Mouse (Mus musculus): ENCODE measurements at regions not wholly inside any gene's neighbourhood (a gene's known extent, or its start where the extent isn't known, plus 50 kb on each side); places are given as distances from the start of the nearest gene placed in this dataset.
A peak's percentile ranks its signal among the peaks of the same experiment; 100 is the strongest.

DNA sequence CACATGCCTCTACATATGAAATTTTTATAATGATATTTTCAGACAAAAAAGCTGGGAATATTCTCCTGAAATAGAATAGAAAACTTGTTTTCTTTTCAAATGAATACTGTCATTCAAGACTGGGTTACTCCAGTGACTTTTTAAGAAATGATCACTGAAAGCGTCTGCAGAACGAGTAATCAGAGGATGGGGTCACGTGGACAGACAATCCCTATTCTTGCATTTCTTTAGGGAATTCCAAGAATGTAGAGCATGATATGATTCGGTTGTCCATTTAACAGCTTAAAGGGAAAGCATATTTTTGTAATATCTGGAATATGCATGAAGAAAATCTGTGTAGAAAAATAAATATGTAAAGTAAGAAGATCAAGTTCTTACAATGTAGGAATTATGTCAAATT is 65.6 kb downstream of the 4933402N22Rik start:
- DNase-seq (ENCODE audit: low spot score in 2 of 2), result no peak

DNA sequence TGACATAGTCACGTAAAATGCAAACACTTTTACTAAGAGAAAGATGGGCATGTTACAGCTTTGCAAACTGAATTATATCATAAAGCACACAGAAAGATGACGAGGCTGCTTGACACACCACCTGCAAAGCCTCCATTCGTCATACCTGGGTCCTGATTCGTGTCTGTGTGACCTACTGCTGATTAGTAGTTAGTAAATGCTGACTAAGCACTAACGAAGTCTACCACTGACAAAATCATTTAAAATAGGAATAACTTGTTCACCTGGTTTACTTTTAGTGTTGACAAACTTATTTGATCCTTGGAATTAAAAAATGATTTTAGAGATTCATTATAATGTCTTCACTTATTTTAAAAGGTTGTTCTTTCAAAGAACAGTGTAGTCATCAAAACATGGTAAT is 71.3 kb downstream of the 4933402N22Rik start:
- DNase-seq (ENCODE audit: low spot score in 2 of 2), result no peak

DNA sequence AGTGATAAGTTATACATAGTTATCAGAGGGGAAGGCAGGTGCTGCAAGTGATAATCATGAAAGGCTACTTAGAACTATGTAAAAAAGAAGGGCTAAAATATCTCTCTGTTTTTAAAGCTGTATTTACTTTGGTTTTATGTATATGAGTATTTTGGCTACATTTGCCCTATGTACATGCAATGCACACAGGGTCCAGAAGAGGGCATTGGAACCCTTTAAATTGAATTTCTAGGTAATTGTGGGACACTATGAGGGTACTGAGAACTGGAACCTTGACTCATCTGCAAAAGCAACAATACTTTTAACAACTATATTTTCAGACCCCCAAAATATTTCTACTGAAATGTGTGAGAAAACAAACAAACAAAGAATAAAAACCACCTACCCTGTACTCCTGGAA is 82.9 kb downstream of the 4933402N22Rik start:
- DNase-seq (ENCODE audit: low spot score in 2 of 2), result no peak

DNA sequence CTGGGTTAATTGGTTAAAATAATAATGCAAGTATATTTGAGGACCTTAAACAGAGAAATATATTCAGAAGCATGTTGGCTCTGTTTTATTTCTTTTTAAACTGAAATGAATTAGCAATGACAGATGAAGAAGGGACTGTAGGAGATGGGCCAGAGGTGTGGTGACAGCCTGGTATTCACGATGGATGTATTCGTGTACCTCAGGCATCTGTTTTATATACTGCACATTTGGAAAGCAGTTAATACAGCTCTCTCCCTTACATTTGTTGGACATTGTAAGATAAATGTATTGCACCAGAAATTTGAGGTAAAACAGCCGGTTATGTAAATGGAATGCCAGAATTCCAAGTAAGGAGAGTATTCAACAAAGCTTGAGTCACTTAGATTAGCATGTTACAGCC is 88.6 kb downstream of the 4933402N22Rik start:
- DNase-seq (ENCODE audit: low spot score in 2 of 2), result no peak

DNA sequence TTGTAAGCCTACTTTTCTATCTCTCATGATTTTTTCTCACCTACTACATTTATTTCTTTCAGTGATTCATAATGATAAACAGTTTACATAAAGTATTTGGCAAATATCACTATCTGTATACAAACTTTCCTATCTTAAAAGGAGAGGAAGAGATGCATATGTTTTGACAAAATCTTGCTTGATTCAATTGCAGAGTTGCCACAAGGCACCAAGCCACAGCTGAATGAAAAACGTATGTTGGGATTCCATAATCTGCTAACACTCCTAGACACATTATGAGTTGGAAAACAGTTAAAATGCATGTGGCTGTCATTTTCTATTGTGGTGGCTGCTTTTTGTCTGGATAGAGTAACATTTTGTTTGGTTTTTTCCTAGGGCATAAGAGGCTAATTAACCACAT is 98.5 kb downstream of the 4933402N22Rik start:
- no peak for DNase-seq (ENCODE audit: low spot score in 2 of 2)

DNA sequence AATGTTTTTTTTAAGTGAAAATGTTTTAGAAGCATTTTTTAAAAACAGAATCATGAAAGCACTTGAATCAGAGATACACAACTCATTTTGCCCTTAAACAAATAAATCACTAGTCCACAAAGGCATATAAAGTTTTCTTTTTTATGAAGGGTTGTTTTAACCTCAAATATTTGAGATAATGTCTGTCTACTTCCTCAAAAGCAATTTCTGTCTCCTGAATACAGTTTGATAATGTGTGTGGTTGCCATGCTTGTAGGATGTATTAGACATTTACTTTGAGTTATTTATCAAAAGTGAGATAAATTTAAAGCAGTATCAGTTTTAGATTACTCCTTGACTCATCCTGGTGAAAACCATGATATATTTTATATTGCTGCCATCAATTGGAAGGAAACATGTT is 102.6 kb downstream of the 4933402N22Rik start:
- no peak for DNase-seq (ENCODE audit: low spot score in 2 of 2)

DNA sequence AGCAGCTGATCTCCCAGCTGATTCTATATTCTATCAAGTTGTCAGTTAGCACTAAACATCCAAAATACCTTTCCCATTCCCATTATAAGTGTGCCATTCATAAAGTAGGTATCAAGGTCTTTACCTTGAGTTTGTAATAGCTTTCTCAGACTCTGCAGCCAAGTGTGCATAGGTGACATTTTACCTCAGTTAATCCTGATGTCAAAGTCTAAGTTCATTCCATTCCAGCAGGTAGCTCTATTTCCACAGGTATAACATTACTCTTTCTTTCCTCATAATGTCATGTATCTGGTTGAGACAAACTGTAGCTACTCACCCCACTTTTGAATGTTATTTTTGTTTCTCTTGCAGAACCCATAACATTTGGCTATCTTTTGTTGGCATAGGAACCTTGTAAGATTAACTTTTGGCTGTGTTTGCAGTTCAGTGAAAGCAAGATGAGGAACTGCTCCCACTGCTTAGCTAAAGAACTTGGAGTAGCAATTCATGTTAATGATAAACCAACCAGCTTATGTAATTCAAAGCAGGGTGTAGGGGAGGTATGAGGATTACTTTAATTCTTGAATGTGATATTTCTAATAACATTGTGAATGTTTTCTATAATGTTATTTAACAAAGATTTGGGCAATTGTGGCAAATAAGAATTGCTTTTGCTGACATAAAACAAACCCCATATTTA is 107.0 kb downstream of the 4933402N22Rik start:
- DNase-seq (ENCODE audit: low spot score in 2 of 2), result no peak

DNA sequence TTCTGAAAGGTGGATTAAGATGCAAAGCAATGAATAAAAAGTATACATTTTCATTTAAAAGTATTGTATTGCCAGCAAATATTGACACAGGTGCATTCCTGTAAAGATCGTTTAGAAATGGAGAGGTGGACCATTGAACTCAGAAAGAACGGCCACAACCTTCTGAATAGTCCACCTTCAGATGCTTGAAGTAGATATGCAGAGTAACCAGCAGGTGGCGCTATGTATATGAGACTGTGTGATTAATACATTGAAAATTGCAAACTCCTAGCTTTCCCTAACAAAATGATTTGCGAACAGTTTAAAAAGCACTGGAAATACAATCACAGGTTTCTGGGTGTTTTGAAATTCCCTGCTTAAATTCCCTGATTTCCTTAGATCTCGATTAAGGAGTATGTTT is 112.2 kb downstream of the 4933402N22Rik start:
- DNase-seq (ENCODE audit: low spot score in 2 of 2), result peak; percentile 62 to 65

DNA sequence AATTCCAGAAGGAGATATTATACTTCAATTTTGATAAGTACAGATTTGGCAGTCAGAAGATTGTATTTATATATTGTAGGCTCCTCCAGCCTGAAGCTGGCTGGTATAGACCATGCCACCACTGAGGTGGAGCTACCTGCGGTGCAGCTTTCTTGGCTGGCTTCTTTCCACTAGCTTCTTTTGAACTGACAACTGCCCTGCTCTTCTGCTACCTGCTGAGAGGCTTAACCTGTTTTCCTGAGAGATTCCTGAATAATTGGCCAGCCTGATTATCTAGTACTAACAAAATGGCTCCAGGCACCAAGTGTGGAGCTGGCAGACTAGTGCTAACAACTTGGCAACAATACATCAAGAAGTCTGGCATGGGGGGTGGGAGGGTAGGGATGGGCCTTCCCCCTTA is 132.0 kb downstream of the 4933402N22Rik start:
- DNase-seq (ENCODE audit: low spot score in 2 of 2), result no peak

DNA sequence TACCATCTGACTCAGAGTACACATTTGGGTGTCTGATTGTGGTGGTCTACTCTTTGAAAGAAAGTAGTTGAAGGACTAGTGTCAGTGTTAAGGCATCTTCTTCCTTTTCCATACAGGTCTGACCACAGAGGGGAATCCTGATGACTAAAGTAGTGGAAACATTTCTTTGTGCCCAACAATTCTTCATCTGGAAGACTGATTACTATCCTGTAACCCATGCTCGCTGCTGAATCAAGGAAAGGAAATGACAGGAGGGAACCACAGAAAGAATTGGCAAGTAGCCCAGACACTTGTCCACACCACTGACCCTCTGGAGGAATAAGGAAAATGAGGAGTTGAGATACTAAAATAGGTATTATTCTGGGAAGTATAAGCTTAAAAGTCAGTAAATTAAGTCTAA is 162.3 kb downstream of the 4933402N22Rik start:
- no peak for DNase-seq (ENCODE audit: low spot score in 2 of 2)

DNA sequence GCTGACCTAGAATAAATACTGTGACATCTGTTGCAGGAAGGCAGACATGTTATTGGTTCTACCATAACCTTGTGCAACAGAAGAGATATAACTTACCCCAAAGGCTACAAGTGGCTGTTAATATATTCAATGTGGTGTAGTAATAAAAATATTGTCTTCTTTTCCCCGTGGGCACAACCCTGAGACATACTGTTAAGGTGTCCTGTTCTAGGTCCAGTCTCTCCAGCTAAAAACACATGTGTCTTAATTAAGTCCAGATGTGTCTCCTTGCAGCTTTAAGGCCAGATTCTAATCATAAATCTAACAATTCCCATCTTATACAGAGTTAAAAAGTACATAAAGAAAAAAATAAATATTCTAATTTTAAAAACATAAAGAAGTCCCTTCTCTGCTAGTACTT is 175.8 kb downstream of the 4933402N22Rik start:
- DNase-seq (ENCODE audit: low spot score in 2 of 2), result no peak

DNA sequence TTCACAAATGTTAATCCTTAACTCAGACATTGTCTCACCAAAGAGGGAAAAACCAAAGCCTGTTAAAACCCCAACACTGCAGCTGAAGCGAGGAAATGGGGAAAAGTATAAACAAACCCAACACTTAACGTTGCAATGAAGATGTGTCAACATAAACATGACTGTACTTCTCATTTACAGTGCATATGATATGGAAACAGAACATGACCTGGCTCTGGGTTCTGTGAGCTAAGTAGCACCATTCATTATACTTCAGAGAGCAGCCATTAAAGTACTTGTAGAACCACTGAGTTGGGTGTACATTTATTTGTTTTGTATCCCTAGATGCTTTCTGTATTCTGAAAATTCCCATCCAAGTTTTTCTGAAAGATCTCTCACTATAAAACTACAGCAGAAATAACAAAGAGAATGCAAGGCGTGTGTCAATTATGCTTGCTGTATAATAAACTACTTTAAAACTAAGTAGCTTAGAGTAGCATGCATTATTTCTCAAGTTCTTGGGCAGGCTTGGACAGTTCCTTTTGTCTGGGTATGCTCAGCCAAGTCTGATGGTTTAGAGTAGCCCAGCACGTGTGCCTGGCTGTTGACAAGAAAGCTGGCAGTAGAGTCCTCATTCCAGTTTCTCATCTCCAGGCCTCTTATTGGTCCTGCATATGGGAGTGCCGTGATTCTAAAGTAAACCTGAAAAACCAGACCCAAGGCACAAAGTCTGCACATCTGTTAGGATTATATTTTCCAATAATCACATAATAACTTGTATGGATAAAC is 198.9 kb downstream of the 4933402N22Rik start:
- no peak for DNase-seq (ENCODE audit: low spot score in 2 of 2)

DNA sequence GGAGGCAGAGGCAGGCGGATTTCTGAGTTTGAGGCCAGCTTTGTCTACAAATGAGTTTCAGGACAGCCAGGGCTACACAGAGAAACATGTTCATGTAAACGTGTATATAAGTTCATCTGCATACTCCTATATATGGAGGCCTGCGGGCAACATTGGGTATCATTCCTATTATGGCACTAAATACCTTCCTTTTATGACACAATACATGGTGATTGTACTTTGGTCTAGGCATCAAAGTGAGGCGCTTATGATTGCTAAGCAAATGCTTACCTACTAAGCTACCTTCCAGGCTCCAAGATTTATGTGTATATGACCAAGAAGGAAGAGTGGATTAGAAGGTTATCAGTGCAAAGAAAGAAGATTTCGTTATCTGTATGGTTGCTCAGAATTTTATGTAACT is 207.1 kb downstream of the 4933402N22Rik start:
- no peak for DNase-seq (ENCODE audit: low spot score in 2 of 2)

DNA sequence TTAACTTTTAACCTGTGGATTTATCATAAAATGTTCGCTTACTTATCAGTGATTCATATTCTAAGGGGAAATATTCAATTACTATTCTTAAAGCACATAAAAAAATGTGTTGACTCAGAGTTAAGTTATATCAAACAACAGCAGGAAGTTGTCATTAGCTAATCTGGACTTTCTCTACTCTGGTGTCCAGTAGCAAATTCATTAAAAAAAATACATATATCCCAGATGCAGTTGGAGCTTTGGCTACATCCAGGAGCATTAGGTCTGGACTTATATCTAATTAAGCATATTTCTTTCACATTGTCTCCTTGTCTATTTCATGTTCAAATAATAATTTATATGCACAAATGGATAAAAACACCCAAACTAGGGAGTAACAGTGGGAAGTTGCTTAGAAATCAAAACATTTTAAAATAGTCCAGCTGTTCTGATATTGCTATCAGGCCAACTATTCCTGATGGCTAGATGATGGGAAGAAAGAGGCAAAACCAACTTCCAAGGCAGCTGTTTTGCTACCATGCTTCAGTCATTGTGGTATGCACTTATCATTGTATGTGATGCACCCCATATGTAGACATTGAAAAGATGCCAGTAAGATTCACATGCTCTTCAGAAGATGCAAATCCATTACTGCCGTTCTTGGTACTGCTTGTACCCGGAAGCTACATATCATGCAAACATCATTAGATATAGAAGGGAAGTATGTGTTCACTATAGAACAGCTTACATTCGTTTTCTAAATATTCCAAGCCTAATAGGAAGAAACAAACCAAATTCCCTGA is 209.8 kb downstream of the 4933402N22Rik start:
- no peak for DNase-seq (ENCODE audit: low spot score in 2 of 2)

DNA sequence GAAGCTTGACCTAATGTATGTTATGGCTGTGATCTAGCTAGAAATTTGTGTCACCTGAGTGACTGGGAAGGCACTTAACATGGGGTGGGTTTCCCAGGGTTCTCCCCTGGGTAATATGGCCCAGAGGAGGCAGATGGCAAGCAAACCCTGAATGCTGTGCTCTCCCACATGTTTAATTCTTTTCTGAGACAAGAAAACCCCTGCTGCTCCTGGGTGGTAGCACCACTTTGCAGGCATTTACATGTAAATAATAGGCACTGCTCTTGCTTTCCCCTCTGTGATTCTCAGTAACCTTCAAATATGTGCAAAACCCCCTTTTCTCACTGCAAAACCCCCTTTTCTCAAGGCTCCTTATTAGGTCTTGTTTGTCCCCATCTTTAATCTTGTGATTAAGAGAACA is 221.1 kb downstream of the 4933402N22Rik start:
- no peak for DNase-seq (ENCODE audit: low spot score in 2 of 2)

DNA sequence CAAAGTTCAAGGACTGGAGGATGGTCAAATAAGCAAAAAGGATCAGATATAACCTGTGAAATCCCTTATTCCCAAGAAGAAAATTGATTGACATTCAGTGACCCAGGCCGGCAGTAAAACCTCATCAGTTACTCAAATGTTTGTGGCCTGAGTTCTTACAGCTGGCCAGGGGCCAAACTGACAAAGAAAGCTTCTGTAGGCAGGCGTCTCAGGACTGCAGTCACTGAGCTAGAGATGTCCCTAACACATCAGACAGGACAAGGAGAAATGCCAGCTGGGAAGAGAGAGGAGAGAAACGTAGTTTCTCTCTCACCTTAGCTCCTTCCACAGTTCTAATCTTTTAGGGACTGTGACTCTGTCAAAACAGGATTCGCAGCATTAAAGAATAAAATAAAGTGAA is 229.9 kb upstream of the Sema3d start:
- no peak for DNase-seq (ENCODE audit: low spot score in 2 of 2)

DNA sequence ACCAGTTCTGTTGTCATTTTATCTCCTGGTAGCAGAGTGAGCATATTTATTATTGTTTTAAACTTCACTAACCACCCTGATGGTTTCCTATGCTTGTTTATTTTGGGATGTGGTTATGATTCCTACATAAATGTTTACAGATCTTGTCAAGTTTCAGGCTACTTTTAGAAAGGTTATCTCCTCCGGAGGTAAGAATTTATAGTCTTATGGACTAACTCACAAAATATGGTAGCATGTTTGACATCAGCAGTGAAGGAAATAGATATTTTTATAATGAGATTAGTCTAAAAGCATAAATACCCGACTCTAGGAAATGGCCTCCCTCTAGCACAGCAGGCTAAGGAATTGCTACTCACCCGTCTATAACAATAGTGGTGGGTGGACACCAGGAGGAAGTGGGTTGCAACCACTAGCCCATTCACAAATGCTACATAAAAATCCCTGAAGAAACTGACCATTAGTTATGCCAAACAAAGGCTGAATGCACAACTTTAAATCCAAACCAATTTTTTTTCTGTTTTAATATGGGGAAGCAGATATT is 228.6 kb upstream of the Sema3d start:
- DNase-seq (ENCODE audit: low spot score in 2 of 2), result no peak

DNA sequence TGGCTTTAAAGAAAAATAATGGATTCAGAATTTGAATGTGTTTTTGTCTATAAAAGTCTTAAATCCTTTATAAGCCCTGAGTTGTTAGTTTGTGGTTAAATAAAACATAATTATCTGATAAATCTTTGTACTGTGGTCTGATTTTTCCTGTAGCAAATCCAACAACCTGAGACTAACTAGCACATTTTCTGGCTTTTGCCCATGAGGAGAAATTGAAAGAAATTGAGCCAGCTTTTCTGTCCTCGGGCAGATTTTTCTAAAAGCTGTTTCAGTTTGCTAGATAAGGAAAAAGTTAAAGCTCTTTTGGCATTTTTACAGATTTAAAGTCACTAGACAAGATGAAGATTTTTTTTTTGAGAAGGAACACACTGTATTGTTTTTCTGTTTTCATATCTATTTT is 191.5 kb upstream of the Sema3d start:
- no peak for DNase-seq (ENCODE audit: low spot score in 2 of 2)

DNA sequence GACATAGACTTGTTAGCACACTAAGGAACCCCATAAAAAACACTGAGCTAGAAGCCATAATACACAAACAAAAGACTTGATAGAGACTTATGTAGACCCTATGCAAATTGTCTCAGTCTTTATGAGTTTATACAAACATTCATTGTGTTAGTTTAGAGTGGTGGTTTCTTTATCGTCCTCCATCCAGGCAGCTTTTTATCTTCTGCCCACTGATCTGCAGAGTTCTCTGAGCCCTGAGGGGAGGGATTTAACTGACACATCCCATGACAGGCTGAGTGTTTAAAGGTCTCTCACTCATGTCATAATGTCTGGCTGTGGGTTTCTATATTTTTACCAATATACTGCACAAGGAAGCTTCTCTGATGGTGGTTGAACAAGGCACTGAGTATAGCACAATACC is 175.7 kb upstream of the Sema3d start:
- DNase-seq (ENCODE audit: low spot score in 2 of 2), result no peak

DNA sequence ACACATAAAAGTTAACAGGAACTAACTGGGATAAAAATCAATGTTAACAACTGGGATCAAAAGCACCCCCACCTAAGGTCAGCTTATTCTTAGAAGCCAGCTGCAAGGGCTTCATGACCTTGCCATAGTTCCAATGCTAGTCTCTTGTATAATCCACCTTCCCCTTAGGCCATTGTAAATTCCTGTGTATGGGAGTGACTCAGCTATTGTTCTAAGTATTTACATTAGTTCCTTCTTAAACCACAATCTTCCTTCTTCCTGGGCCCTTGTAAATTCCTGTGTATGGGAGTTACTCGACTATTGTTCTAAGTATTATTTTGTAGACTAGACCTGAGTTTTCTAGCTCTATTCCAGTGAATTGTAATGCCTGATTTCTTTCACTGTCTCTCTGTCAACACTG is 173.6 kb upstream of the Sema3d start:
- DNase-seq (ENCODE audit: low spot score in 2 of 2), result no peak

DNA sequence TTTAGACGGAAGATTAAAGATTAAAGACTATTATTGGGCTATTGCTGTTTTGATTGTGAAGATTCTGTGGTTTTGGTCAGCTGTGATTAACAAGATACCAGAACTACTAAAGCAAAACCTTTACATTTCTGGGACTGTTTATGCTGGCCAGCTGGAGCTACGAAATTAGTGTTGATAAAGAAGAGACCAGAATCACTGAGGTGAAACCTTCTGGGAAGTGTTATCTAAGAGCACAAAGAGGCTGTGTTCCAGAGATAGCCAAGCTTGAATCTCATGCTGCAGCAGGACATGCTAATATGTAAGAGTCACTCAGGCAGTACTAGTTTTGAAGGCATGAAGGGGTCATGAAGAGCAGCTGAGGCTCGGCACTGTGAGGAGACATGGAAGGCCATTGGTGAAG is 169.7 kb upstream of the Sema3d start:
- no peak for DNase-seq (ENCODE audit: low spot score in 2 of 2)

DNA sequence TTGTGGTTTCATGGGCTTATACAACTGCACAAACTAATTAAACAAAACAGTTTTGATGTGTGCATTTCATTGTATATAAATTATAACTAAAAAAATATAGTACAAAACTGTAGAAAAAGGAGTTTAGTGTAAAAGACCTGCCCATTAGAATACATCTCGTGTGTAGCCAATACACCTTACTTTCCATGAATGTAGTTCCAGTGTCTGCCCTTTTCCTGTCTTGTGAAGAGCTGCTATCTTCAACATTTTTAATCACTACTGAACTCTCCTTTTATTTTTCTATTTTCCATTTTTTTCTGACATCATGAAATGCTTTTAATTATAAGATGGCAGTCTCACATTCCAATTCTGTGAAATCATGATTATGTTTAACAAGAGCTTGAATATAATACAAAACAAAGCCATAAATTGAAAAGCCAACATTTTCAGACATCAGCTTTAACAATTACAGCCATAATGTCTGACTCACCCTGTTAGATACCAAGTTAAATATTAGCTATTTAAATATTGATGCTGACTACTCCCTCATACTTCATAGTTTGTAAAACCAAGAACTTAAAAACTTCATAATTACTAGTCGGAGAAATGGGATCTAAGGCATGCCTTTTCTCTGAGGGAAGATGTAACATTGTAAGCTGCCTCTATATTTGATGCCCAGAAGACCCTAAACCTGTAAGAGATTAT is 163.6 kb upstream of the Sema3d start:
- DNase-seq (ENCODE audit: low spot score in 2 of 2), result no peak

Data from right cerebral cortex, adult 2 months (tissue).